Mouse (Mus musculus): ENCODE results near the gene Trip11.

The Trip11 gene

DNA sequence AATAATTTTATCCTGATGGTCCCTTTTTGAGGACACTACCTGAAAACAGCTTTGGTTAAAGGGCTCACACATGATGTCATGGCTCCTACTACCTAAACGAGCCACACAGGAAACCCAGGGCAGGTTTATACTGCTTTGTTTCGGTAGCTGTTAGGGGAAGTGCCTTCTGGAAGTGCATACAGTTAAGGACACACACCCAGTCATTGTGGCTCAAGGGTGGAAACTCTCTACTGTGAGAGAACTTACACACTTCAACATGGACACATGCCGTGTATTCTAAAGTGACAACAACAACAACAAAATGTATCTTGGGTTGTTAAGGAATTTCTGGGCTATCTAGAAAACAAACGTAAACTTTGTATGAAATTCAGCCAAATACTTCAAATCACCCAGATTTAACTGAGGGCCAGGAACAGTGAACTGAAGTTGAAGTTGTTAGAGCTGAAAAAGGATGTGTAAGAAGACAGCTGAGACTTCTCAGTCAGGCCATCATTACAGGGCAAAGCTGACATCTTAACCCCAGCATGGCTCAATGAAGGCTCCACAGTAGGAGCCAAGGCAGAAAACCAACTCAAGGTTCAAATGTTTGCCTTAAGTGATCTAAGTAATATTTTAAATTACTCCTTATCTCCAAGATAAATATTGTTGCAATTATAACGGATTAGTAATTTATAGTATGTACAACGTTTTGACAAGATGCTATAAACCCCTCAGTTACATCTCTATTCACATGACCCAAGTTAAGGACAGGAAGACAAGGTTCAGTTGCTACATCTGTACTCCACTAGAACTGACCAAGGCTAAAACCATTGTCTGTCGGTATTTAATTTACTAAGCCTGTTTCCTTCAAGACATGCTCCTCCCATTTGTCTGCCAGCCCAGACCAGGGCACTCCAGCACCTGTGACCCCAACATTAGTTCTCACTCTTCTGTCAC is 80.6 kb downstream of the Trip11 start:
- intact Hi-C loops (cut with DNase I): no loop called here

DNA sequence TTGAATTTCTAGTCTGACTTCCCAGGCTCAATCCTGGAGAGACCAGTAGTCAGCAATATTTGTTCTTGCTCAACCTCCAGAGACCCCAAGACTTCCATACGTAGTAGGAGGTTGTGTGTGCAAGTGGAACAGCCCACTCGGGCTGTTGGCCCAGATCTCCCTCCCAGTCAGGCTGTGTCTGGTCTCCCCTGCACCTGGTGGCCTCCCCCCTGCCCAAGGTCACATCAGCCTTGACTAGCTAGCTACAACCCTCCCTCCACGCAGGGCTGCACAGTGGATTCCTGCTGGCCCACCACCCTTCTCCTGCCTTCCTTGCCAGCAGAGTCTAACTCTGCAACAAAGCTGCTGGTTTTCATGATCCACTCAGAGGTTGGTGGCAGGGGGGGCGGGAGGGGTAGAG is 81.8 kb downstream of the Trip11 start:
- intact Hi-C loops (cut with DNase I): no loop called here

DNA sequence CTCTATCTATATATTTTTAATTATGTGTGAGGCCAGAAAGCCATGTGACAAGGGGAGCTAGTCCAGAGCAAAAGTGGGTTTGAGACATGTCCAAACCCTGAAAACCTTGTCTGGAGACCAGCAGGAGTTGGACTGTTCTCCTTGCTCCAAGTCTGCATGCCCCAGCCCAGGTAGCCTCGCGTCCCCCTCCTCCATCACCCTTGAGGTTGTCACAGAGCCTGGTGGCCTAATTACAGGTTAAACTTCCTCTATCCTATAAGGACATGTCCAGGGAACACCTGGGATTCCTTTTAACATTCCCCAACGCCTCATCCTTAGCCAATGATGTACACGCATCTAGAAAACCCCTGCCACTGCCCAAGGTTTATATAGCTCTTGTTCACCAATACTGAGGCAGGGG is 89.9 kb downstream of the Trip11 start:
- intact Hi-C loops (cut with DNase I): no loop called here

DNA sequence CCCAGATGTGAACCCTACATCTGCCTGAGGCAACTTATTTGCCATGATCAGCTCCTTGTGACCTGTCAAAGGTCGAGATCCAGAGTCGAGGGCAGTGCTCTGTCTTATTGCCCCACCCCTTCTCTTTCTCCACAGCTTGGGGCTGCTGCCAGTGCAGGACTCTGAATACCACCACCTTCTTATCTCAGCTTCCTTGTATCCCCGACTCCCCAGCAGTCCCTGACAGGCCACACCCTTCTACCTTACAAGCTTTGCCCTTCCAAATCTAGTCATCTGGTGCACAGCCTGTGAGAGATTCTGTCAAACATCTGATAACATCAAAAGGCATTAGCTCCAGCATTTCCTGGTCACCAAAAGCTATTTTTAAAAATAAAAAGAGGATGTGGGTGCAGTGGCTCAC is 91.5 kb downstream of the Trip11 start:
- intact Hi-C loops (cut with DNase I): no loop called here

DNA sequence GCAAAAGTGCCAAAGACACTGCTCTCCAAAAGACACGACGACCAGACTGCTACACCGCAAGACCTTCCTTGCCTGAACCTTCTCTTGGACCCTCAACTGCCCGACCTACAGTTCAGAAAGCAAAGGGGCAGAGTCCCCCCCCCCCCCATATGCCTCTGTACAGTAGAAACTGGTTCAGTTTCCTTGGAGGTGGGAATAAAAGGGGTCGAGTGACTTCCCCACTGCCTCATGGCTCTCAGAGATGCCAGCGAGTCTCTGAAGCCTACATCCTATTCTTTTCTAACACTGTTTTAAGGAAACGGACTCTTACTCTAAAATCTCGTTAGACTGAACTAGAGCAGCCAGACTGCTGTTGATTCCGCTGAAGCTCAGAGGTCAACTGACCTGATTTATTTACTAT is 93.5 kb downstream of the Trip11 start:
- intact Hi-C loops (cut with DNase I): loop anchor here (5.0 to 10.0 kb wide), 2 partner anchors 63 to 135 kb away; partner anchors contain the start of gene Atxn3

DNA sequence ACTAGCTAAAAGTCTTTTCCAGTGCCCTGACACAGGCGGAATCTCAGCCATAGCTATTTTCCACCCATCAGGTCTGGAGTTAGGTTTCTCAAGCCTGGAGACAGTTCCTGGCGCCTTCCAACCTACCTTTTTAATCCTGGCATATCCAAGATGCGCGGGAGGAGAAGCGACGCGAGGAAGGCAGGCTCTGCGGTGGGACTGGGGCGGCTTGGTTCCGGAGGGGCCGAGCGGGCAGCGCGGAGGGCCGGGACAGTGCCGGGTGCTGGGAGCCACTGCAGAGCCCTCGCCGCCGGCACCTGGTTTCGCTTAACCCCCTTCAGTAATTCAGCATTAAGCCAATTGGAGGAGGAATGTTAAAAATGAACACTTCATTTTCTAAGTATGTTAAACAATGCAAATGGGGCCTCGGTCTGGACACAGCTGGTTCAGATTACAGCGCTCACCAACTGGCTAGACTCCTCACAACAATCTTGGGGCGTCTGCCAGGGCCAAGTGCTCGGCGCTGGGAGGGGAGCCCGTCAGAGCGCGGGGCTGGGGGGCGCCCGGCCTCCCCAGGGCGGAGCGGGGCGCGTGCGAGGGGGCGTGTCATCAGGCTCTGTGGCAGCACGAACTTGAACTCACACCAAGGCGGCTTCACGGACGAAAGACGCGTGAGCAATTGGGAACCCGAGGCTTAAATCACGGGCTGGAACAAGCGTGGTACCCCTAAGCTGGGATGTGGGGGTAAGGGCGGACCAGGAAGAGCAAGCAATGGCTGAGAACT is 94.3 kb downstream of the Trip11 start, which contains the start of gene Fbln5:
Gene Fbln5 (minus strand): TSS at position 448 of the 763 bp plus-strand sequence.
- intact Hi-C loops (cut with DNase I): loop anchor here (5.0 to 10.0 kb wide), 2 partner anchors 64 to 136 kb away; partner anchors contain the start of gene Atxn3

DNA sequence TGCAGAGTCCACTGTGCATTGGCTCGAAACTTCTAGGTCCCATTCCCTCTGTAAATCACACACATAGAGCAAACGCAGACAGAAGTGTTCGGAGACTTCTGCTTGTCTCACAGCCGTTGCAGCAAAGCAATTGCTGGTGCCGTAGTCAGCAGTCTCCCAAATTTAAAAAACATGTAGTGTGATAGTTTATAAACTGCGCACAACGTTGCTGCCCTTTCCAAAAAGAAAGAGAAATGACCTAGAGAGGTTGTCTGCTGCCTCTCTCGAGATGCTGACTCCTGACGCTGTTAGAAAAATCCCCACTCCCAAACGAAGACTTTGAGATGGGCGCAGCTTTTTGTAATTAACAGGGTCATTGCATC is 94.8 kb downstream of the Trip11 start:
- intact Hi-C loops (cut with DNase I): loop anchor here (5.0 to 10.0 kb wide), 2 partner anchors 64 to 137 kb away; partner anchors contain the start of gene Atxn3

DNA sequence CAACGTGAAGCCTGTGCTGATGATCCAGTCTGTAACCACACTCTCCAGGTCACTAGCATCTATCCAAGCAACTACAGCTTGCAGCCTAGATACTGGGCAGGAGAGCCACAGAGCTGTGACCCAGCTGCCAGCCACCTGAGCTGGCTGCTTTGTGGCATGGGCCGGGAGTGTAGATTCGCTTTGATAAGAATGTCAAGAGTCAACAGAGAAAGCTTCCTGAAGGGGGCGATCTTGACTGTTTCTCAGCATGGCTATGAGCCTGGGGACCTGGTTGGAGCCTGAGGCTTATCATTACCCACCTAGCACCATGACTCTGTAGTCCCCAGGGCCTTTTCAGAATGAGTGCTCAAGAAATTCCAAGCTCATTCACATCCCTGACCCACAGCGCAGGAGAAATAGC is 96.3 kb downstream of the Trip11 start:
- intact Hi-C loops (cut with DNase I): loop anchor here (5.0 to 10.0 kb wide), 2 partner anchors 65 to 138 kb away; partner anchors contain the start of gene Atxn3

DNA sequence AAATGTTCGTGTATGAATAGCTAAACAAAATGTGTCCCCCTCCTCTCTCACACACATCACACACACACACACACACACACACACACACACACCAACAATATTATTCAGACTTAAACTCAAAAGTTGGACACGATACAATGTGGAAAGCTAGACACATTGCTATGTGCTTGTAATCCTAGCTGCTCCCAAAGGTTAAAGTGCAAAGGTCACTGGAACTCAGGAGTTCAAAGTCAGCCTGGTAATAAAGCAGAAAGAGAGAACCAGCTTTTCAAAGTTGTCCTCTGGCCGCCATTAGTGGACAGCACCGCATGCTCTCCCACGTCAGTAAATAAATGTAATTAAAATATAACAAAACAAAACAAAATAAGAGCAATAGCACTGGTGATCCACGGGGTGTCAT is 97.3 kb downstream of the Trip11 start:
- intact Hi-C loops (cut with DNase I): loop anchor here (5.0 to 10.0 kb wide), 2 partner anchors 67 to 139 kb away; partner anchors contain the start of gene Atxn3

DNA sequence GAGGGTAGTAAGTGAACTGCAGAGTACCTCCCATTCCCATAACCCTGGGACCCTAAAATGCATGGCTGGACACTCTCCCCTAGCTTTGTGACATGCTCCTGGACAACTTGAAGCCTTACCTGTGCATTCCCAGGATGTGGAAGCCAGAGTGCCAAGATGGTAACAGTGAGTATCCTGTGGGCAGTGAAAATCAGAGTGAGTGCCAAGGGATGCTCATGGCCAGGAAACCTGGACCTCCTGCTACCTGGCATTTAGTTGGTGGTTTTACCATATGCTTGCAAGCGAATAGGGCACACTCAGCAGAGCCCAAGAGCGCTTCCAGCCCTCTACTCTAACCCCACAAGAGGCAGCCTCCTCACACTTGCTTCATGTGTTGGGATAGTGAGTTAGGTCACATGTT is 98.6 kb downstream of the Trip11 start:
- intact Hi-C loops (cut with DNase I): loop anchor here (10.0 kb wide), 1 partner anchor 140 kb away; the partner anchor contains the start of gene Atxn3

DNA sequence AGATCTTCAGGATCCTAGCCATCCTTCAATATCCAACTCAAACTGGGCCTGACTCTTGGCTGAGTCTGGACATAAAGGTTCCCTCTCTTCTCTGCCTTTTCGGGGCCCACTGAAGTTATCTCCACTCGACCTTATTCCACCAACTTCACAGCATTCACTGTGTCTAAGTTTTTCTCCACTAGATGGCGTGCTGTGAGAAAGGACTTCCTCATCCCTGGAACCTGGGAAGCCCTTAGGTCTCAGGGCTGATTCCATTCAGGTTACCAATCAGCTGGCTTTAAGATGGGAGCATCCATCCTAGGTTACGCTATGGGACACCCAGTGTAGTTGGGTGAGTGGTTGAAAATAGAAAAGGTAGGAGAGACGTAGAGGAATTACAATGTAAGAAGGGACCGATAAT is 101.9 kb downstream of the Trip11 start:
- intact Hi-C loops (cut with DNase I): loop anchor here (10.0 kb wide), 1 partner anchor 144 kb away; the partner anchor contains the start of gene Atxn3

DNA sequence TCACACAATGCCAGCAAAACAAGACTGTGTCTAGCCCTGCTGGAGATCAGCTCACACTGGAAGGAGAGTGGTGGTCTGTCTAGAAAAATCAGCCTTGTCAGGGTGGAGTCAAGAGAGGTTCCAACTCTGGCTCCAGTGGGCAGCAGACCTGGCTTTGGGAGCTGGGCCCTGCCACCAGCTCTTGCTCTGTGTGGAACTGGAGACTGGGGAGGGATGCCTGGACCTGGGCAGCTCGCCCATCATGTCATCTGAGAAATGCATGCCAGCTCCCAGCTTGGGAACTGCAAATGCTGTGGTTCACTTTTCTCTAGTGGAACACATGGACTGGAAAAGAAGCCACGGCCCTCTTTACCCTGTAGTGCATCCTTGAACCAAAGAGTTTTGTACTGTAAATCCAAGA is 102.6 kb downstream of the Trip11 start:
- intact Hi-C loops (cut with DNase I): loop anchor here (10.0 kb wide), 1 partner anchor 144 kb away; the partner anchor contains the start of gene Atxn3

DNA sequence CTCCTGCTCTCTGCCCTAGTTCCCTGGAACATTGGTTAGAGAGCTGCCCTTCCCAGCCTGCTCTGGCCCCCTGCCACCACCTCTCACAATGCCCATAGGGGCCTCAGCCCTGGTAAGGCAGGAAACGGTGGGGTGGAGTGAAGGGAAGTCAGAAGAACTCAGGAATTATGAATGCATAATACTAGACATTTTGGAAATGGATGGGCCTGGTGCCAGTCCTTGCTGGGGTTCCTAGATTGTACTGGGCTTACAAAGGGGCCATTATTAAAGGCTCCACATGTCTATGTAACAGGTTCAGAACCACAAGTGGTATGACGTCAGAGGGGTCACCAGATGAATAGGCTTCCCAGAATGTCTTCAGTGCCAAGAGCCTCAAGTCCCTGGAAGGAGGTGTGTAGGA is 105.7 kb downstream of the Trip11 start:
- intact Hi-C loops (cut with DNase I): no loop called here

DNA sequence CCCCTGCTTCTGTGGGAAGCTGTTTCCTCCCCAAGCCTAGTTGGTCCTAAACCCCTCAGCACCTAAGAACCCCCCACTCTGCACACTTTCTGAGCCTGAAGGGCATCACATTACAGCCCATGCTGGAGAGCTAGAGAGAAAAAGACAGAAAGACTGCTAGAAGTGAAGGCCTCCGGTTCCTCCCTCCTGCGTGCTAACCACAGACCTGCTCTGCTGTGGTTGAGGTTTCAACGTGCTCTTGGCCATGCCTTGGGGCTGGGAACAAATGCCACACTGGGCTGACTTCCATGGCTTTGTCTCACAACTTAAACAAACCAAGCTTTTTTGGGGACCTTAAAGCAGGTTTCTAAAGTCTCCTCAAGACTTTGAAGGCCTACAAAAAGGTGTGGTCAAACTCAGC is 110.6 kb downstream of the Trip11 start:
- intact Hi-C loops (cut with DNase I): no loop called here

DNA sequence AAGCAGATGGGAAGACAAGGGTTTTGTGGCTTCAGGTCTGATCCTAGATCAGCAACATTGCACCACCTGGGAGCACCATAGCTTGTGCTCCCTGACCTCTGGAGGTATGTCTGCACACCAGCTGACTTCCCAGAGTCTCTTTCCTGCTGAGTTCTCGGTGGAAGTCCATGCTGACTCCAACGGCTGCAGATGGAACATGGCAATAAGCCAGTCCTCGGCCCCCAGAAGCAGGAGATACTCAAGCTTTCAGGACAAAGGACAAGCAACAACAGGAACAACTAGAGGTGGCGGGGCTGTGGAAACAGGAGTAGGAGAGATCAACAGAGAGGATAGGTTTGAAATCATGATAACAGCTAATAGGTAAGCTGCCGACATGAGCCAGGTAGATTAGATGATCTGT is 111.3 kb downstream of the Trip11 start:
- intact Hi-C loops (cut with DNase I): no loop called here

DNA sequence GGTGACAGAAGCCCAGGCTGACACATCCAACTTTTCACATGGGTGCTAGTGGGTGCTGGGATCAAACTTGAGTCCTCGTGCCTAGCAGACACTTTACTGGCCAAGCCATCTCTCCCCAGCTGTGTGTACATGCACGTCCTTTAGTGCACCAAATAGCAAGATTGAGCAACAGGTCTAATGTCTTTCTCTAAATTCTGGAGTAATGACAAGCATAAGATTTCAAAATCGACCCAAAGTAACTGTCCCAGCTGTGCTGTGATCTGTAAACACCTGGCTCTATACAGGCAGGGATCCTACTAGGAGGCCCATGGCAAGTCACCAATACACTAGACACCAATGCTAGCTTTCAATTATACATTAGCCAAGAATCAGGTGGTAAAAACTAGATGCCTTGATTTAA is 112.0 kb downstream of the Trip11 start:
- intact Hi-C loops (cut with DNase I): no loop called here

DNA sequence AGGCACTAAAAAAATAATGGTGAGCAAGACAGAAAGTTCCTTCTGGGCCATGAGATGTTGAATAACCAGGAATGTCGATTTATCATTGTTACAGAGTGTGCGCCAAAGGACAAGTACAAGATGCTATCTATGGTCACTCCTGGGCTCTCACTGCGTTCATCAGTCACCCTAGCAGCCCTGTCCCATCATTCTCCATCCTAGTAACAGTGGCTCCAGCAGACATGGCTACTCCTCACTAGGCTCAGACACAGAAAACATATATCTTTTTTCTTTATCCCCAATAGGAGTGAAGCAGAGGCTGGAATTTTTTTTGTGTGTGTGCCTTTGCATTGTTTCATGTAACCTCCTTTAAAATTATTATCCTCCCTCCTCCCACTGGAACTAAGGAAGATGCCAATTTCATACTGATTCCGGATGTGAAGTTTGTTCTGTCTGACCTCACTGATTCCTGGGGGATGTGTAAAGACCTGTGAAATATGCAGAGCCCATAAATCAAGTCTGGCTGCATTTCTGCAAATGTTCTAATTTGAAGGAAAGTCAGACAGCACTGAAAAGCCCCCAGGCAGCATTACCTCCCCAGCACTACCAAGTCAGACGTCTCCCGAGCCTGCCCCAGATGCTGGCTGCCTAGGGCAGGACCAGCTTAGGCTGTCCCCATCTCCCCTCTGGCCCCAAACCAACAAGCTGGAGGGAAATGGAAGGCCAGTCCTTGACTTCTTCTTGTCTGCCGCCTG is 114.7 kb downstream of the Trip11 start:
- intact Hi-C loops (cut with DNase I): no loop called here

DNA sequence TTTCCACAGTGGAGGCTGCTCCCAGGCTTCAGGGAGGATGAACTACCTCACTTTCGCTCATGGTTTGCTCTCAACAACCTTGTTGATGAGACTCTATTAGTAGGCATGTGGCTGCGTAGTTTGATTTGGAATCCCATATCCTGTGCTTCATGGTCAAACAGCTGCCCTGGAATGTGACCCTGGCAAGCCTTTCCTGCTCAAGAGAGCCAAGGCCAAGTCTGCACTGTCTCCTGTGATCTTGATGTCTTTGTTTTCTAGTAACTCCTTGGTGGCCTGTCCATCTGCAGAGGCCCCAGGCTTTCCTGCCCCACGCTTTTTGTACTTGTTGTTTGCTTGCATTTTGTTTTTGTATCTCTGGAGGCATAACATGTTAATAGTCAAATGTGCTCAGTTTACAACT is 118.6 kb downstream of the Trip11 start:
- intact Hi-C loops (cut with DNase I): no loop called here

DNA sequence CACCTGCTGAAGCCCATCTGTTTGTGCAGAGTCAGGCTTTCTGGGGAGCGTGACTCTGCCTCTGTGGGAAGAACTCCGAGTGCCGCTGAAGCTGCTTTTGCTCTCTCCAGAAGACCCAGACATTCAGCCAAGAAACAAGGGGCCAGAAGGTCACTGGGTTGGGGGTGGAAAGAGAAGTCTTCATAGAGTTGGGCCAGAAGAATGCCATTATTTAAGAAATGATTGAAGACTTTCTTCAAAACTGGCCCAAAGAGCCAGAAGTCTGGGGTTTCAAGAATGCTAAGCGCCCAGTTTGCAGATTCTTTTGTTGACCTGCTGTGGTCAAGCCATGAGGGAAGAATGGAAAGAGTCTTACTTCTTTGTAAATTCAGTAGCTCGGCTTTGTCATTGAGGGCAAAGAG is 119.8 kb downstream of the Trip11 start:
- intact Hi-C loops (cut with DNase I): no loop called here

DNA sequence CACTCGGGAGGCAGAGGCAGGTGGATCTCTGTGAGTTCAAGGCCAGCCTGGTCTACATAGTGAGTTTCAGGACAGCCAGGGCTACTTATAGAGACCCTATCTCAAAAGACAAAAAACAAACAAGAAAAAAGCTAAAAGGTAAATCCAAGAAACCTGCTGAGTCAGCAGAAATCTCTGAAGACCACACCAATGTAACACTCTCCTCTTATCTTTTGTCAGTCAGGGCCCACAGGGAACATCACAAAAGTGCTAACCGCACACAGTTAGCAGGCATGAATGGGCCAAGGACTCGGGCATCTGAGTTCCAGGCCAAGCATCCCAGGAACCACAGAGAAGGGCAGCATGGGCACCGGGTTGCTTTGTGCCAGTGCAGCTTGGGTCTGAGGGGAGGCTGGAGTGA is 120.4 kb downstream of the Trip11 start:
- intact Hi-C loops (cut with DNase I): no loop called here

DNA sequence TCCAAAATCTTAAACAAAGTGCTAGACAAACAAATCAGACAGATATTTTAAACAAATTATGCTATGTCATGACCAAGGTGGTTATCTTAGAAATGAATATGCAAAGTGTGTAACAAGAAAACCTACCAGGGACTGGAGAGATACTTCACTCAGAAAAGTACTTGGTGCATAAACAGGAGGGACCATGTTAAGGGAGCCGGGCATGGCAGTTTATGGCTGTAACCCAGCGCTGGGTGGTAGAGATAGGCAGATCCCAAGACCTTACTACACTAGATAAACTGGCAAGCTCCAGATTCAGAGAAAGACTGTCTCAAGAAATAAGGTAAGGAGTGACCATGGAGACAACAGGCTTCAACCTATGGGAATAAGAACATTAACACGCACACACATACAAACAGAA is 123.3 kb downstream of the Trip11 start:
- intact Hi-C loops (cut with DNase I): no loop called here
